Mouse (Mus musculus) adrenal gland, postnatal 4 days (tissue): ENCODE measurements around the gene Azin2. TPM values are rescaled to one million over a fixed set of nuclear protein-coding genes. Genes with fewer than 3 reads are reported as not detected.

Experiments used
- DNase-seq, 2 experiments: peaks; one replicate each; pipeline ENCODE4 v3.0.0; 2021 to 2022; ENCODE audit warnings: low spot score in 2 of 2, mixed read lengths in 2 of 2
- total RNA-seq, 2 experiments: library from RNA; stranded (reverse); gene quantifications; 2 replicates each; pipeline ENCODE4 v1.2.3; 2021

Gene Azin2
- total RNA-seq, 2 experiments from 2014 or later, result 54.8 to 61.1 TPM

DNA sequence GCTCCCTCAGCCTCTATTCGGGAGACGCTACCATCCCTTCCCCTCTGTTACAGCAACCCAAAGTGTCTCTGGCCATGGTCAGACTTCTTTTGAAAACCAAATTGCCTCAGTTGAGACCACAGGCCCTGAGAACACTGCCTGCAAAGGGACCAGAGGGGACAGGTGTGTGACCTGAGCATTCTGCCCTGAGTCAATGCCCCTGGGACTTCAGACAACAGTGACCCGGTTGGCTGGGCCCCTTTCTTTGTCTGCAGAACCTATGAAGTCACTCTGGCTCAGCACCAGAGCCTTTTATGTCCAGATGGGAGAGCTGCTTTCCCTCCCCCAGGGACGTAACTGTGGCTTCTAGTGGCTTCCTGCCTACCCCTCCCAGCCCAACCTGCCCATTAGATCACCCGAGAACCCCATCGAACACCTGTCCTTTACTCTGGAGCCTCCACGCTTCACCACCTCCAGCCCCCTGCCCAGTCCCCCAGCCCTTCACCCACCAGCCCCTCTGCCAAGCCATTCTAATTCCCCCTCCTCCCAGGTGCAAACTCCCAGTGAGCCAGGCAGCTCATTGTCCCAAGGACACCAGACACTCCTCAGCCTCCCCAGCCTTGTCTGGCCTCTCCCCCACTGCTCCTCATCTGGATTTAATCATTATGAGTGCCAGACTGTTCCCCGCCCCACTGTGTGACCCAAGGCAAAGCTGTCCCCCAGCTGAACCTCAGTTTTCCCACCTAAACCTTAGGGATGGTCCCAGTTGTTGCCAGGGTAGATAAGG lies 58.0 kb downstream of the Azin2 start:
- no peak for DNase-seq

DNA sequence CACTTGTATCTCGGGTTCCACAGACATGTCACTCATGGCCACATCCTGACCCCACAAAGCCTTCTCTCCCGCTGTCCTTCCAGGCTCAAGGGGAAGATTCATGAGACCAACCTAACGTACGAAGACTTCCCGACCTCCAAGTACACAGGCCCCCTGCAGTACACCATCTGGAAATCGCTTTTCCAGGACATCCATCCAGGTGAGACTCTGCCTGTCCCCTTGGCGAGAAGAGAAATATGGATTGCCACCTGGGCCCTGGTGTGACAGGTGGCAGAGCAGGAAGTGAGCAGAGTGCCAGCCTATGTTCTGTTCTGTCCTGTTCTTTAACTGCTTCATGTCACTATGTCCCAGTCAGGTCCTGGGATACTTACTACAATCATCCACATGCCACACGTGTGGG lies 59.9 kb downstream of the Azin2 start:
- no peak for DNase-seq

DNA sequence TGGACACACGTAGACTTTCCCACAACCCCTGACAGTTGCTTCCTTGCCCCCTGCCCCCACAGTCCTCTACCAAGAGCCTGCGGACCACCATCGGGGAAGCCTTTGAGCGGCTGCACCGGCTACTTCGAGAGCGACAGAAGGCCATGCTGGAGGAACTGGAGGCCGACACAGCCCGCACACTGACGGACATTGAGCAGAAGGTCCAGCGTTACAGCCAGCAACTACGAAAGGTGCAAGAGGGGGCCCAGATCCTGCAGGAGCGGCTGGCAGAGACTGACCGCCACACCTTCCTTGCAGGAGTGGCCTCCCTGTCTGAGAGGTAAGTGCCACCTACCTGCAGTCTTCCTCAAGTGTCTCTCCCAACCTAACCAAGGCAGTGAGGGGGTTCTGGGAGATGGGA lies 61.8 kb downstream of the Azin2 start:
- DNase-seq, result no peak

DNA sequence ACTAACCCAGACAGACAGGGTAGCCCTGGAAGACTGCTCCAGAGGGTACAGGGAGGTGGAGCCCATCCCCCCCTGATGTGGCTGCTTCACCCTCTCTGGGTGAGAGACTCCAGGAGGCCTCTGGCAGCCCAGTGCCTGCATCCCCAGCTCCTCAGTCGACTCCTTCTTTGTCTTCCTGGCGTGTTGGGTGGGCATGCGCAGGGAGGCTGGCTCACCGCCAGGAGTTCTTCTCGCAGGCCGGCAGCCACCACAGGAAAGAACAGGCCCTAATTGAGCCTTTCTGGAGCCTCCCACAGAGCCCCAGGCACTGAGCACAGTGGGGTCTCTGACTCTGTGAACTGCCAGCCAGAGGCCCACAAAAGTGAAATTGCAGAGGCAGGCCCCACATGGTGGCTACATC lies 62.9 kb downstream of the Azin2 start:
- DNase-seq, result peak; percentile 26 to 44

DNA sequence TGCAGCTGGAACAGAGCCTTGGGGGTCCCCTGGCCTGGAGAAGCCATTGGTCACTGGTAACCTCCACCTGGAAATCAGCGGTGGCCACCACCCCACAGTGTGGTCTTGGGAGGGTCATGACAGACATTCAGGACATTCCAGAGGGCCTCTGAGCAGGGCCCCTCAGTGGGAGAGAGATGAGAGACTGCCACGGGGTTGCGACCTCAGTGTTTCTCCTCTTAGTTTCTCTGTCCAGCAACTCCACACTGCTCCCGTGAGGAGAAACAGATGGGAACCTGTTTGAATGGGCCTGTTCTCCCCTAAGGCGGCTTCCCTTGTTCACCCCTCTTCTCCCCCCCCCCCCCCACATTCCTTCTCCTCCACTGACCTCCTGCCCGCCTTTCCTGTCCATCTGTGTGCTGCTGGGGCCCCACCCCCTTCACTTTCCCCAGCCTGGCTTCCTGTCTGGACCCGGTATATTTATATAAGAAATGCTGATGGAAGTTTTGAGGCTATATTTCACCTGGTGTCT lies 64.3 kb downstream of the Azin2 start:
- DNase-seq, result no peak

DNA sequence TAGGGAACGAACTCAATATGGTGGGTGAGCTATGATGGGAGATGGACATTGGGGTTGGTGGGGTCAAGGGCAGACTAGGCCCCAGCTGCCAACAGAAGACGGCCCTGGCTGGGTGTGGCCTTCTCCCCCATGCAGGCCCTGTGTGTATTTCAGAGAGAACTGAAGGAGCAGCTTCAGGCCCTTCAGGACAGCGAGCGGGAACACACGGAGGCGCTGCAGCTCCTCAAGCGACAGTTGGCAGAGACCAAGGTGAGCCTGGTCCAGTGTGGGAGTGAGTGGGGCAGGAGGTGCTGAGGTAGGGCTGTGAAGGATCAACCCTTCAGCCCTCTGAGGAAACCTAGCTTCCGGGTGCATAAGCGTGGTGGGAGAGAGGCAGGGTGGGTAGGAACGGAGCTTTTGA lies 65.6 kb downstream of the Azin2 start:
- no peak for DNase-seq

DNA sequence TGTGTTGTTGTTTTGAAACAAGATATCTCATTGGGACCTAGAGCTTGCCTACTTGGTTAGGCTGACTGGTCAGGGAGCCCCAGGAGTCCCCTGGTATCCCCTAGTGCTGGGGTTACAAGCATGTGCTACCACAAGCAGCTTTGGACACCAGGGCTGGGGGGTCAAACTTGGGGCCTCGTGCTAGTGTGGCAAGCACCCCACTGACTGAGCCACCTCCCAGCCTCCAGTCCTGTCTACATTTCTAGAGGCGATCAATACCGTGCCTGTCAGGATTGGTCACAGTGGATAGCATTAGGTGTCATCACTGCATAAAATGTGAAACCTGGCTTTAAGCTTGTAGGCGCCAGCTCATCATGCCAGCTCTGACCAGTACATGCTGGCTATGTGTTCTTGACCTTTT lies 66.4 kb downstream of the Azin2 start:
- DNase-seq, result no peak

DNA sequence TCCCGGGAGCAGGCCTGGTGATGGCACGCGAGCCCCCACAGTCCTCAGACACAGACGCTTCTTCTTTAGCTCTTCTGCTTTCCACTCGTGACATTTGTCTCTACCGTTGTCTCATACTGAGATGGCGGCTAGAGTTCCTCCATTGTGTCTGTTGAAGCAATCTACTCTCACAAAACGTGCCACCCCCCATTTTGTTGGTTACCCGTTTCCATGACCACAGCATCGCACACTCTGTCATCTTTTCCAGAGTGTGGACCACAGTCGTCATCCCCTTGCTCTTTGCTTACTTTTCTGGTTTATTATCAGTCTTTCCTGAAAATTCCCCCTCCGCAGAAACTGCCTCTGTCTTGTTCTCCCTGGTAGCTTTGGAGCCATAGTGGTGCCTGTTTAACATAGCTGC lies 68.1 kb downstream of the Azin2 start:
- DNase-seq, result no peak

DNA sequence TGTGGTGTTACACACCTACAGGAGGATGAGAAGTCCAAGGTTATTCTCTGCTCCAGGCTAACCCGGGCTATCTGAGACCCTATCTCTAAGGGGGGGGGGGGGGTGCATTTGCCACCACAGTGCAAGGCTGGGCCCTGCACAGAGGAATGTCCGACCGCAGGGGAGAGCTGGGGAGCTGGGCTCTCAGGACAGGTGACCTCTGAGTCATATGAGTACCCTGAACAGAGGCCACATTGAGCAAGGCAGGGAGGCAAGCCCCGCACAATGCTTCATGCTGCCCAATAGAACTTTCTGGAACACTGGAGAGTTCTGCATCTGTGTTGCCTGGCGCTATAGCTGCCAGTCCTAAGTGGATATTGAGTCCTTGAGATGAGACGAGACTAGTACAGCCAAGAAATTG lies 70.1 kb downstream of the Azin2 start:
- no peak for DNase-seq

DNA sequence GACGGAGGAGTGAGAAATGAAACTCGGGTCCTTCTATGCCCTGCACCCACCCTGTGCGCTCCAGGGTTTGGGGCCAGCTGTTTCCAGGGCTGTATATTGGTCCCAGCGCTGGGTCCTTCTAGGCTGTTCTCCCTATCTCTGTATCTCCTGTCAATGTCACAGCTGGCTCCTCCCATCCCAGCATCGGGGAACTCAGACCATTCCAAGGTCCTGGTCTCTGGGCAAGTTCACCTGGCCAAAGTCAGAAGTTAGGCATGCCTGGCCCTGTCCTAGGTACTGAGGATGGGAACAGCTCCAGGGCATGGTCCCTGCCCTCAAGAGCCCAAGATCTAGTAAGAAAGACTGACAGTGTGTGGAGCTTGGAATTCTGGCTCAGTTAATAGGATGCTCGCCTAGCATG lies 70.5 kb downstream of the Azin2 start:
- DNase-seq, result no peak

DNA sequence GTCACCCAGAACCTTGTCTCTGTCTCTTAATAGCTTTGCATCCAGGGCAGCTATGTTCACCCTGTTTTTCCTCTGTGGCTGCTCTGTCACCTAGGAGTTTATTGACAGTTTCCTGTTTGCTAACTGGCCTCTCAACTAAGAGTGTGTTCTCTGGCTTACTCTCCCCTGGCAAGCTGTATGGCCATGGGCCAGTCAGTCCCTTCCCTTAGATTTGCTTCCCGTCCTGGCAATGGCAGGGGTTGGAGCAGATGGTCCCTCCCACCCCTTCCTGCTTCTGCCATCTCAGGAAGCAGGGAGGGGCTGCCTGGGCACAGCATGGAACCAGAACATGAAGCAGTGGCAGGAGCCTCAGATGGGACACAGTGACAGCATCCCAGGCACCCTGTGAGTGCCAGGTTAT lies 71.1 kb downstream of the Azin2 start:
- DNase-seq, result no peak

DNA sequence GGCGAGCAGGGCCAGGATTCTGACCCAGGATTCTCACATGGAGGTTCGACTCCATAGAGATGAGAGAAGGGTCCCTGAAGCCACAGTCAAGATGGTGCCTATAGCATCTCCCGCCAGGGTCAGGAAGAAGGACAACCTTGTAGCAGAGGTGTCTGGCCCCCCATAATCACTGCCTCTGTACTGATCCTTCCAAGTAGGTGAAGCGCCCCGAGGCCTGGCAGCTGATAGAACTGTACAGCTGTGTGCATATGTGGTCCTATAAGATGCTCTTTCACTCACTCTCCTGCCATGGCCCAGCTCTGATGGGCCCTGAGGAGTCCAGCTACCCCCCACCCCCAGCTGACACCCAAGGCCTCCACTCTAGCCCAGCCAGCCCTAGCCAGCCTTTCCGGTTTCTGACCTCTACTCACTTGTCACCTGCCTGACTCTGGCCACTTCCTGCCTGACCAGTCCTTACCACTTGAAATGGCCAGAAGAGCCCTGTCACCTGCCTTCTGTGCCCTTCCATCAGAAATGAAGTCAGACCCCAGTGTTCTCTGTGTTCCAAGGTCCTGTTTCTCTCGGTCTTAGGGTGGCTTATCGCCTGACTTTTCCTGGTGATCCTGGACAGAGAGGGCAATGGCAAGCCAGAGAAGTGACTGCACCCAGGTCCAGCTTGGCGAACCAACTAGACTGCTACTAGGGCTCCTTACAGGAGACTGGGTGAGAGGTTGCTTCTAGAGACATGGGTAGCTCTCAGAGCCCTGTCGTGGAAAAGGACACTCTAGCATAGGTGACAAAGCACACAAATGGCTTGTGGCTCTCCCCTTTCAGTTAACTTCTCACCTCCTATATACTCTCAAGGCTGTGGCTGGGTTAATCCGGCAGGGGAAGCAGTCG lies 72.3 kb downstream of the Azin2 start:
- DNase-seq, result no peak

DNA sequence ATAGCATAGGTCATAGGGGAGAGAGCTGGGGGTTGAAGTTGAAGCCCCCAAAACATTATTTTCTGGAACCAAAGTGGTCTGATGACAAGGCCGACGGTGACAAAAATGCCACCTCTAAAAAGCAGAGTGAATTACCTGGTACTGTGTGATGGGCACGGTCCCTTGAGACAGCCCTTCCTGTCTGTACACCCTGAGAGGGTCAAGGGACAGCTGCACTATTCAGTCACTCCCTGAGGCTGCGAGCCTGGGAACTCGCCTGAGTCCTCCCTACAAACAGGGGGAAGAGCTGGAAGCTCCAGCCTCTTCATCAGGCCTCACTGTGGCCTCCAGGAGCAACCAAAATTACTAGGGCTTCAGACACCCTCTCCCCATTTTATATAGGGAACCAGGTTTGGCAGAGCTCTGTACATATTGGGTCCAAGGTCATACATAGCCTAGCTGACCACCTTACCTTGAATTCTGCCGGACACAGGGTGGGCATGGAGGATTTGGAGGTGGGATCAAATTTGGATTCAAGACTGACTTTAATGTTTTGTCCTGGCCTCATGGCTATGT lies 73.7 kb downstream of the Azin2 start:
- DNase-seq, result no peak

DNA sequence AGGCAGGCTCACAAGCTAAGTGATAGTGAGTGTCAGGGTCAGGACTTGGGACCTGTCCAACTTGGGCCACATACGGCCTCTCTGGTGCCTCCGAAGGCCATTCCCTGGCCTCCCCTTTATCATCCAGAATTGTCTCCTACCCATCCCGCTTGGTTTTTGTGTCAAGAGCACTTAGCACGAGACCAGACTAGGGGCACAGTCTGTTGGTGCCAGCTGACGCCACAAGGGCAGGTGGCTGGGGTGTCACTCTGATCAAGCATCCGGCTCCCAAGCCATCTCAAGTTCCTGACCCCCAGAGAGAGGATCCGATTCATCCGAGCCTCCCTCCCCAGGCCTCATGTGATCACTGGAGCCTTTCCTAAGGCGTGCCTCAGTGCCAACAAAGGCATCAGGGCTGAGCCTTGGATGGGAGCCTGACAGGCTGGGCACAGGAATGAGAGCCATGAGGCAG lies 74.6 kb downstream of the Azin2 start:
- DNase-seq, result peak in 1 of 2 experiments; percentile 31

DNA sequence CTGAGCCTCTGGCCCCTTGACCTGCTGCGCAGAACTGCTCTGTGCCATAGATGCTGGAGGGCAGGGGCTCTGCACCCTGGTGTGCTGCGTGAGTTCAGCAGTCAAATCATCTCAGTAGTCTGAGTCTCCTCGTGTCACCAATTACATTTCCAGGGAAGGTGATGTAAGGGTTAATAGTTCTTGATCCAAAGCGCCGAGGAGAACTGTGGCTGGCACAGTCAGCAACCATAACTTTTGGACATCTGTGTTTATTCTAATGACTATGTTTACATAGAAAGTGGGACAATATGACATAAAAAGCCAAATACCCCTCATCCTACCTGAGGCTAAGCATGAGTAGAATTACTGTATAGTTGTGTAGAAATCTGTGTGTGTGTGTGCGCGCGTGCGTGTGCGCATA lies 75.2 kb downstream of the Azin2 start:
- no peak for DNase-seq

DNA sequence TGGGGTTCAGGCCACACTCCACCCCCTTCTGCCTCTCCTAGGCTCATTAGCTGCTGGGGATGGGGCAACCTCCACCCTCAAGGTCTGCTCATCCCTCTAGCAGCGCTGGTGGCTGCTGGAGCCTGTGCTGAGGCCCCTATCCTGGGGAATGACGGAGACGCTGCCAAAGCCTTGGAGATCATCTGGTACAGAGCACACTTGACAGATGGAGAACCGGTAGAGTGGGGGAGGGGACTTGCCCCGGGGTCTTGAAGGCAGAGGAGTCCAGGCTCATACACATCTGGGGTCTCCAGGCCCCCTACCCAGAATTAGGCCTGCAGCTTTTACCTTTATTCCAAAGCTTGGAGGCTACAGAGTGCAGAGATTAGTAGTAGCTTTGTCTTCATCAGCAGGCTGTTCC lies 75.7 kb downstream of the Azin2 start:
- DNase-seq, result no peak

DNA sequence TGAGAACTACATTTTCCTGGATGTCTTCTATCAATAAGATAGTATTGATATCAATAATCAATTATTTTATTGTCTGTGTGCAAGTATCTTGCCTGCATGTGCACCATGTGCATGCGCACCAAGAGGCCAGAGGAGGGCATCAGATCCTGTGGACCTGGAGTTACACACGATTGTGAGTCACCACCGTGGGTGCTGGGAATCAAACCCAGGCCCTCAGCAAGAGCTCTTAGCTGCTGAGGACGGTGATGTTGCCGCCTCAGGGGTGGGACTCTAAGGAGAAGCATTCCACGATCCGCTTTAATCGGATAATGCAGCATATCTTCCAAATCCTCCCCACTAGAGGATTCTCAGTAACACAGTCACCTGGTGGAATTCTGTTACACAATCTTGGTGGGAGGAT lies 76.7 kb downstream of the Azin2 start:
- DNase-seq, result no peak

DNA sequence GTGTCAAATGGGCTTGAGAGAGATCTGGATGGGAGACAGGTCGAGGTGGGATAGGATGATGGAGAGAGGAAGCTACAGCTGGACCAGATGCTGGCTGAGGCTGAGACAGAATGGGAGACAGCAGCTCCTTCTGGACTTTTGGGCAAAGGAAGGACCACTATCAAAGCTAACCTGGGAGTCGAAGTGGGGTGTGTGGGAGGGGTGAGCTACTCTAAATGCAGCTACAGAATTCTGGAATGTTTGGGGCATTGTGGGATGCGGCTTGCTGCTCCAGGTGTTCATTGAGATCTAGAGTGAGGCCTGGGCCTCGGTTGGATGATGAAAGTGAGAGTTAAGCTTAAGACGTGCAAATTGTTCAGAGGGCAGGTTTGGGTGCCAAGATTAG lies 77.5 kb downstream of the Azin2 start:
- no peak for DNase-seq

DNA sequence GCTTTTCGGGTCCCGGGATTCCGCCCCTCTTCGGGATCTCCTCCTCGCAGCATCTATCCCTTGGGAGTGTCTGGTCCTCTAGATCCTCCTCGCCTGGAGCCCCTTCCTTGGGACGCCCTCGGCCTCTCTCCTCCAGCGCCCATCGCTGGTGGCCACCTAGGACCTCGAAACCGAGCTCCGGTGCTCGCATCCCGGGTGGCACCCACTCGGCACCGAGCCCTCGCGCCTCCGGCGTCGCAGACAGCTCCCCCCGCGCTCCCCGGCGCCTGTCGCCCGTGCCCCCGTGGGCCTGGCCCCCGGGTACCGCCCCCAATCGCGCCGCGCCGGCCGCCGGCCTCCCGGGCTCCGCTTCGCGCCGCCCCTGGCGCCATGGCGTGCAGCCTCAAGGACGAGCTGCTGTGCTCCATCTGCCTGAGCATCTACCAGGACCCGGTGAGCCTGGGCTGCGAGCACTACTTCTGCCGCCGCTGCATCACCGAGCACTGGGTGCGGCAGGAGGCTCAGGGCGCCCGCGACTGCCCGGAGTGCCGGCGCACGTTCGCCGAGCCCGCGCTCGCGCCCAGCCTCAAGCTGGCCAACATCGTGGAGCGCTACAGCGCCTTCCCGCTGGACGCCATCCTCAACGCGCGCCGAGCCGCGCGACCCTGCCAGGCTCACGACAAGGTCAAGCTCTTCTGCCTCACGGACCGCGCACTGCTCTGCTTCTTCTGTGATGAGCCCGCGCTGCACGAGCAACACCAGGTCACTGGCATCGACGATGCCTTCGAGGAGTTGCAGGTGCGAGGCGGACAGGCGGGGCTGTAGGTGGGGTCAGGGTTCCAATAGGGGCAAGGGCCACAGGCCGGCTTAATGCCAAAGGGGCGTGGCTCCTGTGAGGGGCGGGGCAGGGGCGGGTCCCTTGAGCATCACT lies 78.2 kb downstream of the Azin2 start:
- peak; percentile 31 to 46 for DNase-seq

DNA sequence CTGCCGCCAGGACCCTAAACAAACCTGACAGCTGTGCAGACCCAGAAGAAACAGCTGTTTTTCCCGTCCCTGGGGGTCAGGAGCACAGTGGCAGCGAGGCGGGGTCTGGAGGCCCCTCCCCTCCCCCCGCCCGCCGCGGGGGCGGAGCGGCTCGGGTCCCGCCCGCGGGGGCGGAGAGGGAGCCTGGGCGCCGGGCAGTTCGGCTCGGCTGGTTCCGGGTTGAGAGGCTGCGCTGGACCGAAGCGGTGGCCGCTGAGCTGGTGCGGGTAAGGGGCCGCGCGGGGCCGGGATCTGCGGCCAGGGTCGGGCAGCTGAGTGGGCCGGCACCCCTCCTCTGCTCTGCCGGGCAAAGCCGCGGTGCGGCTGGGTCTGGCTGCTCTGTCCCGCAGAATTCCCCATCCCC lies 78.9 kb downstream of the Azin2 start, which contains the start of gene Trim62:
TSS of gene Trim62 (plus strand) at position 202 of the 403 bp plus-strand sequence.
- DNase-seq, result peak; percentile 66 to 69
